Mouse (Mus musculus): ENCODE measurements around the gene Zfp583.

DNA sequence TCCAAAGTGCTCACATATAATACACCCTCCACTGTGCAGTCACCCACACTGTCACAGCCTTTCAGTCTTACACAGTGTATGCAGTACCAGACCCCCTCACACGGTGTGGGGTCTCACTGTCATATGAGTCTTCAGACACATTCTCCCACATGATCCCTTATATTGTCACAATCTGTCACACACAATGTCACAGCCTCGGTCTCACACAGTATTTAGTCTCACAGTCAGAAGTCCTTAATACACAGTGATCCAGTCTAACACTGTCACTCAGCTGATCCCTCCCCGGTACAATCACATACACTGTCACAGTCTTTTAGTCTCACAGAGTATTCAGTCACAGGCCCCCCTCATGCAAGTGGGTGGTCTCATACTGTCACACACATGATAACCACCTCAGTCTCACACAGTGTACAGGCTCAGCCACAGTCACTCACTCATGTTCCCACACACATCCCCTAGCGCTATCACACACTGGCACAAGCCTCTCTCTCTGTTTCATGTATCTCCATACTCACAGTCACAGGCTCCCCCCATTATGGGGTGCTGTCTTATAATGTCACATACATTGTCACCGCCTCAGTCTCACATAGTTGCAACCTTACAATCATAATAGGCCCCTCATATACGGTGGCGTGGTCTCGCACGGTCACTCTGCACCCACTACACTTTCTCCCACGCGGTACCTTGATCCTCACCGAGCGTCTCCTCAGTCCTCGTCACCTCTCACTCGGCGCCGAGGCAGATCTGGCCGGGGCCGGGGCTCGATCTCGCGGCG is 440 bp downstream of the Zfp583 start:
- TF ChIP-seq CTCF (IDR thresholded peaks at IDR 0.05; ENCODE audit: extremely low read depth, insufficient read length, insufficient replicate concordance, low read depth, low read length) = no peak
- TF ChIP-seq POLR2A (IDR thresholded peaks at IDR 0.05; ENCODE audit: low read depth, low read length) = no peak
